Mouse (Mus musculus) gastrocnemius, postnatal 10 days (tissue): ENCODE measurements around the gene Ndufa4l2. TPM values are rescaled to one million over a fixed set of nuclear protein-coding genes. Genes with fewer than 3 reads are reported as not detected.
A peak's percentile ranks its signal among the peaks of the same experiment; 100 is the strongest.

Experiments used
- DNase-seq: peaks from one replicate; pipeline ENCODE4 v3.0.0; 2021; ENCODE audit warnings: mixed read lengths
- total RNA-seq, 2 experiments: library from RNA; stranded (reverse); gene quantifications; 2 replicates each; pipeline ENCODE4 v1.2.3; 2021

Ndufa4l2 gene
- total RNA-seq, 2 experiments from 2014 or later: 20.5 to 24.2 TPM

DNA sequence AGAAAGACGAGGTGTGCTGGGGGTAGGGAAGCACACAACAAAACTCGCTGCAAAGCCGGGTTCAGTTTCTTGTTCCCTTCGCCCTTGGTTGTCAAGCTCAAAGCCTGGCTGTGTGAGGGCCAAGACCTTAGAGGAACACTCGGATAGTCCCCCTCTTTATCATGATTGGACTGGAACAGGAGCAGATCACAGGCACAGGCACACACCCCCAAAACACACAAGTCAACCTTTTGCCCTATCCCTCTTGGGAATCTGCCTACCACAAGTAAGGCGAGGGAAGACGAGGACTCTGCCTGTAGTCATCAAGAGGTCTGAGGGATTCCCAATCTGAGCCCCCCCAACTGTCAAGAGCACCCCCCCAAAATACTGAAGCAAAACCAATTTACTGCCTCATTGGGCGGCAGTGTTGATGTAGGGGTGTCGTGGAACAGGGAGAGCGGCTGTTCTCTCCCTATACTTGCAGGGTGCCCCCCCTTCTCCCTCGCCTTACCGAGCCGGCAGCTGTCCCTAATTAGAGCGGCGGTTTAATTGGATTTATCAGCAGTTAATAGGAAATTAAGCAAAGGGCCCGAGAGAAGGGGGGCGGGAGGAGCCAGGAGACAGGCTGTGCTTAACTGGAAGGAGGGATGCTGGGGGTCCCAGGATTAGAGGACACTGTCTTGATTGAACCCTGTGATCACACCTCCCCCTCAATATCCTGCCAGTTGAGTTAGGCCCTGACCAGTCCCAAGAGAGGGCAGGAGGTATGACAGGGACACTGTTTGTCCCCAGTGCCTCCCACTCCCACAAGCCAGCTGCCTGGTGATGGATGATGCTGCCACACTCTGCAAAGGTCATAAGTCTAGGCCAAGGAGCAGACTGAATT is 4.7 kb upstream of the Ndufa4l2 start:
- no peak for DNase-seq

- no peak for DNase-seq
Observed at GRCm38 (mm10) chr10:127510895-127511617, 3.7 kb upstream of the Ndufa4l2 start.

GRCm38 (mm10) chr10:127511634-127512306 is 3.0 kb upstream of the Ndufa4l2 start:
- no peak for DNase-seq

- no peak for DNase-seq
Observed at GRCm38 (mm10) chr10:127512307-127512666, 2.5 kb upstream of the Ndufa4l2 start.

- peak; percentile 96 for DNase-seq
Observed at GRCm38 (mm10) chr10:127512813-127513212, 2.0 kb upstream of the Ndufa4l2 start.

GRCm38 (mm10) chr10:127513501-127514091 is 1.2 kb upstream of the Ndufa4l2 start:
- no peak for DNase-seq

DNA sequence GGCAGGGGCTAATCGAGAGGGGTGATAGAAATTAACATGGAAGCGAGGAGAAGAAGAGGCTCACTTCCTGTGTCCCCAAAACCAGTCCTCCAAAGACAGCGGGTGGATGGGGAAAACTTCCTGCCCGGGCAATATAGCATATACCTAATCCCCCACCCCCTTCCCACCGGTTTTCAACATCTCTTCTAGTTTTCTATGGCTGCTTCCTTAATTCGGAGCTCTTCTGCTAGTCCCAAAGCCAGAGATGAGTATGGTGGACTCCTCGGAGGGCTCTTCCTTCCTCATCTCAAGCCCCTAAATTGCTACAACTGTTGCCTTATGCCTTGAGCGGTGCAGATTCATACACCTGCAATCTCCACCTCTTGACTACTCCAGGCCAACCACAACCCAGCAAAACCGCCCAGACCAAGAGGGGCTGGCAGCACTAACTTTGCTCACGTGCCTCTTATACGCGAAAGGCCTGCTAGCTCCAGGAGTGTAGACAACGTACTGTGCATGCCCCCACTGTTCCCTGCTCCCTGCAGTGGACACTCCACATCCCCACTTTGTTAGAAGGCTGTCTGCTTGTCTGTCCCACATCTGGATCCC is 562 bp upstream of the Ndufa4l2 start:
- DNase-seq: no peak

- no peak for DNase-seq
Observed at GRCm38 (mm10) chr10:127515271-127515982, 660 bp downstream of the Ndufa4l2 start.

GRCm38 (mm10) chr10:127515983-127516459 is 1.3 kb downstream of the Ndufa4l2 start:
- no peak for DNase-seq

- no peak for DNase-seq
Observed at GRCm38 (mm10) chr10:127516576-127517260, 2.0 kb downstream of the Ndufa4l2 start.

DNA sequence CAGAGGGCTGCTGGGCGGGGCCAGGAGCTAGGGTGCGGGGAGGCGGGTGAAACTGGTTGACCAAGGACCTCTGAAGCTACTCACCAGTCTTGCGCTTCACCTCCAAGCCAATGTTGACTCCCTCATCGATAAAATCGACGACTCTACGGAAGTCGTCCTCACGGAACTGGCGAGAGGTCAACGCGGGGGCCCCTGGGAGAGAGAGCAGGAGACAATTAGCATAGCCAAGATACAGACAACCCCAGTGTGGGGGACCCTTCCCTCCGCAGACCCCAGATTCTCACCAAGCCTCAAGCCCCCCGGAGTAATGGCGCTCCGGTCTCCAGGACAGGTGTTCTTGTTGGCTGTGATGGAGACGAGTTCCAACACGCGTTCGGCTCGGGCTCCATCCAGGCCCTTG is 3.2 kb downstream of the Ndufa4l2 start:
- DNase-seq: no peak

DNA sequence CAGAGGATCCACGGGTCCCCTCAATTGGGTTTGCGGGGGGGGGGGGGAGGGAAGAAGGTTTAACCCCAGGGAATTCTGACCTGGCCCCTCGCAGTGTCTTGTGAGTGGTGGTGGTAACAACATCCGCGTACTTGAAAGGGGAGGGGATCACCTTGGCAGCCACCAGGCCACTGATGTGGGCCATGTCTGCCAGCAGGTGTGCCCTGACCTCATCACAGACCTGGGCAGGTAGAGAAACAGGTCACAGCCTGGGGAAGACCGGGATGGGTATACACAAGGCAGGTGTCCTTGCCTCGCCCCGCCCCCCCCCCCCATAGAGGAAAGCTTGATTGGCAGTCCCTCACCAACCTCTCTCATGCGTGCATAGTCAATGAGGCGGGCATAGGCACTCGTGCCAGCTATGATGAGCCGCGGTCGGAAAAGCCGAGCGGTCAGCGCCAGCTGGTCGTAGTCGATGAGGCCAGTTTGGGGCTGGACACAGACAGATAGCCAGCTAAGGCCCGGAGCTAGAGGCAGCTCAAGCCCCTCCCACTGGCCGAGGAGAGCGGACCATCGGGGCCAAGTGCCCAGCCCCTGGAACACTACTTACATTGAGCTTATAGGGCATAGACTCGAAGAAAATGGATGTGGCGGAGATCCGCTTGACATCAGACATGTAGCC is 4.4 kb downstream of the Ndufa4l2 start:
- DNase-seq: no peak

GRCm38 (mm10) chr10:127519903-127520713 is 5.3 kb downstream of the Ndufa4l2 start:
- no peak for DNase-seq

DNA sequence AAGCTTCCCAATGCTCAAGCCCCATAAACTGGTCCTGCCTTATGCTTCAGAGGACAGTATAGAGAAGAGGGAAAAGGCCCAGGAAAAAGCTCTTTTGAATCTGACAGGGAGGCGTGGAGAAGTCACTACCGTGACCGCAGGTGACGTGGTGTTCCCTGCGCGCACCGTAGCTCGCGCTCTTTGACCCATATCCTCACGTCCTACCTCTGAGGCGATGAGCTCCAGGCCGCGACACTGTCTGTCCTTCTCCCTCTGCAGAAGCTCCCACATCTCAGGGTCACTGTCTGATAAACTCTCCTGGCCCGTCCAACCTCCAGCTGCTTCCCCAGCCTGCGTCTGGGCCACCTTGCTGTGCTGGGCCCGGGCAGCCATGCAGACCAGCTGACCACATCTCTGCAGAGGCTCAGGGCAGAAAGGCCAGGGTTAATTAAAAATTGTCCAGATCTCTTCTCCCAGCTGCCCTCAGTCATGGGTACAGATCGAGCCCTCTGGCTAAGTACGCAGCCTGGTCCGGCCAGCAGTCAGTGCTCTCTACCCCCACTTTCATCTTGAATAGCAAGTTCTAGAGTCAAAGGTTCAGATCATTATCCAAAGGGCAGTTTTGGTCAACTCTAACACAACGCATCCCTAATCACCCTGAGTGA is 6.1 kb downstream of the Ndufa4l2 start:
- DNase-seq: no peak

DNA sequence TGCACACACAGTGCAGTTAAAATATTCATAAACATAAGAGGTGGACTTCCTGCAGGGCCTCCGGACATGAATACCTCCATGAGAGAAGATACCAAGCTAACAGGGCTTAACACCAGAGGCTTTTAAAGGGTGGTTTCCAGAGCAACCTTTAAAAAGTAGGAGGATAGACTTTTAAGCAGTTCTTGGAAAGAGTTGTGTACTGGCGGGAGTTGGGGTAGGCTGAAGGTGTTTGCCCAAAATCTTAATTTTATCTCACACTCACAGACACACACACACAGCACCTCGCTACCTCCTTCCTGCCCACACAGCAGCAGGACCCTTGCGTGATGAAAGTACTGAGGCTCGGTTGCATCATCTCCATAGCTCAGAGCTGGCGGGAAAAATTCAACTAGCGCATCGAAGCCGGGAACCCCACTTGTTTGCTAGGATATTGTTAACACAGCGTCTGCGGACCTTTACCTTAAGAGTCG is 6.9 kb downstream of the Ndufa4l2 start:
- DNase-seq: no peak

DNA sequence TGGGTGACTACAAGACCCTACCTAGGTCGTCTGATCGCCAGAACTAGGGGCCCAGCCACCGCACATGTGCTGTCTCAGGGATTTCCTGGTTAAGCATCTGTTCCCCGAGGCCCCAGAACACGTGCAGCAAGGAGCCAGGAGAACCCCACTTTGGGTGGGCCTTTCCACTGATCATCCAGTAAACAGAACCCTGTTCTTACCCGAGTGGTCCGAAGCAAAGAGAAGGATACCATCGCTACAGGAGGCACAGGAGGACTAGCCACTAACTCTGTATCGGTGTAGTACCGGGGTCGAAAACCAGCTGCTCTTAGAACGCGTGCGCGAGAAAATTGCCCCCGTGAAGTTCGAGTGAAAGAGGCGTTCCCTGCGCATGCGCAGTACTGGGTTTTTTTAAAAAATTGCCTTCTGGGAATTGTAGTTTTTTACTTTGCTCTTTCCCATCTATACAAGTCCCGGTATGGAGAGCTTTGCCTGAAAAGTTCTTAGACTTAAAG is 7.4 kb downstream of the Ndufa4l2 start, which contains the start of gene Shmt2:
Gene Shmt2 (minus strand): TSS at position 357 of the 494 bp plus-strand sequence.
- peak; percentile 81 for DNase-seq

GRCm38 (mm10) chr10:127524646-127525255 is 10.0 kb downstream of the Ndufa4l2 start:
- DNase-seq: no peak

DNA sequence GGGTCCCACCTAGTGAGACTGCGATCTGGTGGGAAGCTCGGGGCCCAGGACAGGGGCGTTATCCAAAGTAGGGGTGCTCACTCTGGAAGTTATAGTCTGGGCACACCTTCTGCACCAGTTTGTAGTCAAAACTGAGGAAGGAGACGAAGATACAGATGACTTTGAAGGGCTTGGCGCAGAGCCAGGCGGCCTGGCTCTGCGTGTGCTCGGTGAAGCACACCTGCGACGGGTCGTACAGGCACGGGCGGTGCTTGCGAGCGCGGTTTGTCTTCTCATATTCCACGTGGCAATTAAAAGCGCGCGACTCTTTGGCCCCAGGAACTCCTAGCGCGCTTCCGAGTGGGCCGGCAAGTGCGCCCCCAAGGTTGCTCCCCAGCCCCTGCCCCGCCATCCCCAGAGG is 11.3 kb downstream of the Ndufa4l2 start:
- DNase-seq: no peak
